Mouse (Mus musculus) midbrain, embryonic 13.5 days (tissue): ENCODE measurements at regions not wholly inside any gene's neighbourhood (a gene's known extent, or its start where the extent isn't known, plus 50 kb on each side); places are given as distances from the start of the nearest gene placed in this dataset.

Source experiments
- ATAC-seq: fragments of 200-750 bp; cut with Nextera tagmentation; 2 replicates; pipeline ENCODE4 v1.8.0; 2017; ENCODE audit warnings: mild to moderate bottlenecking, moderate TSS enrichment, moderate library complexity
- H3K27ac ChIP-seq: fragments of 300-500 bp; sonication (generic); 2 replicates; pipeline ENCODE4 v1.5.1; 2015; ENCODE audit warnings: inconsistent platforms, mild to moderate bottlenecking, moderate library complexity
- H3K27me3 ChIP-seq: fragments of 300-500 bp; sonication (generic); 2 replicates; pipeline ENCODE4 v1.6.1; 2015; ENCODE audit warnings: mild to moderate bottlenecking, inconsistent platforms
- H3K36me3 ChIP-seq: fragments of 300-500 bp; sonication (generic); 2 replicates; pipeline ENCODE4 v1.6.1; 2015; ENCODE audit warnings: mild to moderate bottlenecking, inconsistent platforms
- H3K4me1 ChIP-seq: fragments of 300-500 bp; sonication (generic); replicated peaks from 2 replicates; pipeline ENCODE4 v1.6.1; 2015; ENCODE audit warnings: inconsistent platforms
- H3K4me2 ChIP-seq: fragments of 300-500 bp; sonication (generic); replicated peaks from 2 replicates; pipeline ENCODE4 v1.6.1; 2015; ENCODE audit warnings: moderate library complexity, mild to moderate bottlenecking, inconsistent platforms
- H3K4me3 ChIP-seq: fragments of 300-500 bp; sonication (generic); replicated peaks from 2 replicates; pipeline ENCODE4 v1.5.1; 2015; ENCODE audit warnings: mild to moderate bottlenecking, inconsistent platforms
- H3K9ac ChIP-seq: fragments of 300-500 bp; sonication (generic); replicated peaks from 2 replicates; pipeline ENCODE4 v1.6.1; 2015; ENCODE audit warnings: mild to moderate bottlenecking, inconsistent platforms
- H3K9me3 ChIP-seq: fragments of 300-500 bp; sonication (generic); 2 replicates; pipeline ENCODE4 v1.6.1; 2016; ENCODE audit warnings: mild to moderate bottlenecking, inconsistent platforms
- WGBS: fragments of 180-500 bp; shearing (Covaris S2); methylation state at CpG from one replicate; pipeline ENCODE4 v1.1.7; 2015; 5-methylcytosine and 5-hydroxymethylcytosine counted together

- Histone ChIP-seq H3K9ac (no peak overlapping the region), H3K9me3 (peaks cover 6% of the 10 kb centered on the region; the same call in 1 of the 2 replicates), H3K27ac (no peak overlapping the region), H3K36me3 (no peaks in the 10 kb centered on the region), H3K4me3 (no peak overlapping the region), H3K4me1 (peaks cover 30% of the 10 kb centered on the region), H3K4me2 (no peak overlapping the region), H3K27me3 (peaks cover 8% of the 10 kb centered on the region)
- WGBS, result 67% methylated on average over 9 of the region's 9 CpGs
- no peak for ATAC-seq
These were observed 53.0 kb downstream of the Gadd45g start for GRCm38 (mm10) chr13:51899319-51900042.

DNA sequence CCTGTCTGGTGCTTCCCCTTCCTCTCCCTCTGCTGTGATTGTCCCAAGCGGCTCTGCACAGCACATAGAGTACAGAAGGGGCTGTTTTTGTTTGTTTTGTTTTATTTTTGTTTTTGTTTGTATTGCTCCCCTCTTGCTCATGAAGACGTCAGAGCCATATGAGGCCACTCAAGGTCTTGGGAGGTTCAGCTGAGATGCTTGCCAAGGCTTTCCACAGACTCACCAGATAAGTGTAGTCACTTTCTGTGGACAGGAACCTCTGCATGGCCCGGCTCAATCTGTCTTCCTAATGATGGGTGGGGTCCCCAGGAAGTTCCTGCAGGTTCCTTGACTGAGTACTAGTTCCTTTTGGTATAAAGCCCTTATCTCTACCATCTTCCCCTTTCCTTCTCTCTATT, 53.6 kb downstream of the Gadd45g start:
- no peaks in the 10 kb centered on the region for H3K36me3 ChIP-seq
- H3K9me3 ChIP-seq, result 0 out of 2 replicates have a peak, but pooled peaks cover 1% of the 10 kb centered on the region
- ATAC-seq, result no peak
- H3K27me3 ChIP-seq, result peaks cover 14% of the 10 kb centered on the region
- H3K9ac ChIP-seq, result no peak overlapping the region
- no peak overlapping the region for H3K4me2 ChIP-seq
- H3K4me3 ChIP-seq, result no peak overlapping the region
- H3K4me1 ChIP-seq, result peaks cover 30% of the 10 kb centered on the region
- 89% methylated on average over 3 of the region's 3 CpGs for WGBS
- no peak overlapping the region for H3K27ac ChIP-seq

DNA sequence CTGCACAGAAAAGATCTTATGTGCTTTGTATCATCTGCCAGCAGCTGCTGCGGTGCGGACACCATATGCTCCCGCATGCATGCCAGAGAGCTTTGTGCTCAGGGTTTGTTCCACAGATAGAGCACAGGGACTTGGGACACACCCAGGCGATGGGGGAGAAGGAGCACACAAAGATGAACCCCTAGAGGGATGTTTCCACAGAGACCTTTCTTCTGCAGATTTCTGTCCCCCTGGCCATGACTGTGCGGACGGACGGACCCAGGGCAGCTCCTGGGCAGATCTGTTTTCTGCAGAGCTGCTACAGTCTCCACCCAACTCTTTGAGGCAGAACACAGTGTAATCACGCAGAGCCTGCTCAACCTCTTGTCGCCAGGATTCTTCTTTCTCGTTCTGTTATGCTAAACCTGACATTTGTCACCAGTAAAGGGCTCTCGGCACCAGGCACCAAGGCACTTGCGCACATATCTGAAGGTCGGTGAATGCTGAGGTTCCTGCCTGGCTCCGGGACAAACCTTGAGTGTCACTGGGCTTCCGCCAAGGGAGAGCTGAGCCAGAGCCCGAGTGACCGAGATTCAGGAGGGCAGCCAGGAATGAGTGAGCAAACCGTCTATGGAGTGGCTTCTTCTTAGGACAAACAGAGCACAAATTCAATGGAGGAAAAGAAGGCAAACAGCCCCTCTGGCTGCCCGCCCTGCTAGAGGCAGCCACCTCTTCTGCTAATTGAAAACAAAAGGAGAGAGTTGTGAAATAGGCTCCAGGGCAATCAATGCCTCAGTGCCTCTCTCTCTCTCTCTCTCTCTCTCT, 56.2 kb downstream of the Gadd45g start:
- 27% methylated on average over 19 of the region's 19 CpGs for WGBS
- Histone ChIP-seq H3K27ac (peak overlapping the region; percentile 83), H3K4me2 (peak overlapping the region; percentile 37), H3K27me3 (peaks cover 37% of the 10 kb centered on the region), H3K9me3 (no peaks in the 10 kb centered on the region), H3K36me3 (no peaks in the 10 kb centered on the region), H3K9ac (0 out of 2 replicates have a peak overlapping the region, but pooled peaks have one; percentile 39), H3K4me1 (peaks cover 30% of the 10 kb centered on the region), H3K4me3 (no peak overlapping the region)
- ATAC-seq, result peak; percentile 64

DNA sequence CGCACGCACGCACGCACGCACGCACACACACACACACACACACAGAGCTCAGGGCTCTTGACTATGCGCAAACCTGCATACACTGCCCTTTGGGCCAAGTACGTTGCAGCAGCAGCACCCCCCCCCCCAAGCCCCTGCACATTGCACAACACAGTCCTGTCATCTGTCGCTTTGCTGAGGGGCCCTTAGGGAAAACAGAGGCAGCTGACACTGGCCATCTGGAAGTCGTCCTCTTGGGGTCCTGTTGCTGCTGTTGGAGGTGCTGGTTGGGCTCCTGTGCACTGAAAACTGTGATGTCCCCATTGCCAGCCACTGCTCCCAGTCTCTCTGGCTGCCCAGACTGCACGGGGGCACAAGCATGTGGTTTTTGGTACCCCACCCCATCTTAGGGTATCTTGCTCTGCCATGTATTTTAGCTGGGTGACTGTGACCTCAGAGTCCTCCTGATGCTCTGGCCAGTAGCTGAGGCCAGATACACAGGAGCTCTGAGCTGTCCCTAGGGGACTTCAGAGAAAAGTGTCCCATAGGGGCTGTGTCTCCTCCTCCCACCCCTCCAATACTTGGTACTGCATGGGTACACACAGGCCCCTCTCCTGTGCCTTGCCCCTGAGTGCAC, 57.0 kb downstream of the Gadd45g start:
- H3K27me3 ChIP-seq, result peaks cover 45% of the 10 kb centered on the region
- peak; percentile 76 for ATAC-seq
- WGBS, result 43% methylated on average over 11 of the region's 11 CpGs
- 0 out of 2 replicates have a peak overlapping the region, but pooled peaks have one; percentile 19 for H3K9ac ChIP-seq
- H3K4me1 ChIP-seq, result peaks cover 30% of the 10 kb centered on the region
- H3K36me3 ChIP-seq, result no peaks in the 10 kb centered on the region
- no peaks in the 10 kb centered on the region for H3K9me3 ChIP-seq
- peak overlapping the region; percentile 37; the same call in 1 of the 2 replicates for H3K4me2 ChIP-seq
- H3K4me3 ChIP-seq, result no peak overlapping the region
- peak overlapping the region; percentile 83 for H3K27ac ChIP-seq

DNA sequence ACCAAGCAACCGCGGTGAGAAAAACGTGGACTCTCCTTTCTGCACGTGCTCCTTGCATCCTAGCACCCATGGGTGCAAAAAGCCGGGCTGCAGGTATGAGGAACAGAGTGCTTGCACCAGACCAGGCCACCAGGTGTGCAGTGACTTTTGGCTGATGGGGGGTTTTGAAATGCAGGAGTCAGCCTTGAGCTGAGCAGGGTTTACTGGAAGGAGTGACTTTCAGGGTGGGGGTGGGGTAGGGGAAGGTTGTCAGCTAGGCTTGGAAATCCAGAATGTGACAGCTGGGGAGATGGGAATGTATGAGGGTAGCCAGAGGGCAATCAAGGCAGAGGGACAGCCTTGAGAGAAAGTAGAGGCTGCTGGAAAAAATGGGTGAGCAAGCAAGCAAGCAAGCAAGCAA, 58.8 kb downstream of the Gadd45g start:
- Histone ChIP-seq H3K9ac (no peak overlapping the region), H3K9me3 (no peaks in the 10 kb centered on the region), H3K4me1 (peaks cover 26% of the 10 kb centered on the region), H3K27ac (no peak overlapping the region), H3K36me3 (no peaks in the 10 kb centered on the region), H3K27me3 (peaks cover 56% of the 10 kb centered on the region), H3K4me2 (no peak overlapping the region), H3K4me3 (no peak overlapping the region)
- WGBS, result 85% methylated on average over 5 of the region's 5 CpGs
- no peak for ATAC-seq

DNA sequence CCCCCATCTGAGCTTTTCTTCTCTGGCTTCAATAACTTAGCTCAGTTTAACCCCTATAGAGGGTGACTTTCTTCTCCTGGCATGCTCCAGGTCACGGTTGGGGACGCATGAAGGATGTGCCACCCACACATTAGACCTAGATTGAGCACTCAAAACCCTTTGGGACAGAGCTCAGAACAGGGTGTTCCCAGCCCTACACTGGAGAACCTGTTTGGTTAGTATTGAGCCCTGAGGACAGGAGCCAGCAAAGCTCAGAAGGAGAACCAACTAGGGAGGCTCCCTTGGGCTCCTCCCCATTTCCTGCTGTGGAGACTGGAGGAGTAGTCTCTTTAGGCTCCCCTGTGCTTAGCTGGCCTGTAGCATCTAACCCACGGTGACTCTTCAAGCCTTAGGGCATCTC, 59.6 kb downstream of the Gadd45g start:
- no peak for ATAC-seq
- Histone ChIP-seq H3K27me3 (peaks cover 53% of the 10 kb centered on the region), H3K9ac (no peak overlapping the region), H3K9me3 (no peaks in the 10 kb centered on the region), H3K4me1 (peaks cover 26% of the 10 kb centered on the region), H3K36me3 (no peaks in the 10 kb centered on the region), H3K4me3 (no peak overlapping the region), H3K4me2 (no peak overlapping the region), H3K27ac (no peak overlapping the region)
- 81% methylated on average over 3 of the region's 3 CpGs for WGBS

GRCm38 (mm10) chr13:51908514-51908913, 62.0 kb downstream of the Gadd45g start:
- H3K4me1 ChIP-seq, result peaks cover 11% of the 10 kb centered on the region
- H3K4me2 ChIP-seq, result no peak overlapping the region
- H3K27me3 ChIP-seq, result peaks cover 77% of the 10 kb centered on the region
- WGBS, result 85% methylated on average over 7 of the region's 7 CpGs
- no peaks in the 10 kb centered on the region for H3K9me3 ChIP-seq
- no peaks in the 10 kb centered on the region for H3K36me3 ChIP-seq
- no peak overlapping the region for H3K27ac ChIP-seq
- H3K4me3 ChIP-seq, result no peak overlapping the region
- no peak for ATAC-seq
- no peak overlapping the region for H3K9ac ChIP-seq

DNA sequence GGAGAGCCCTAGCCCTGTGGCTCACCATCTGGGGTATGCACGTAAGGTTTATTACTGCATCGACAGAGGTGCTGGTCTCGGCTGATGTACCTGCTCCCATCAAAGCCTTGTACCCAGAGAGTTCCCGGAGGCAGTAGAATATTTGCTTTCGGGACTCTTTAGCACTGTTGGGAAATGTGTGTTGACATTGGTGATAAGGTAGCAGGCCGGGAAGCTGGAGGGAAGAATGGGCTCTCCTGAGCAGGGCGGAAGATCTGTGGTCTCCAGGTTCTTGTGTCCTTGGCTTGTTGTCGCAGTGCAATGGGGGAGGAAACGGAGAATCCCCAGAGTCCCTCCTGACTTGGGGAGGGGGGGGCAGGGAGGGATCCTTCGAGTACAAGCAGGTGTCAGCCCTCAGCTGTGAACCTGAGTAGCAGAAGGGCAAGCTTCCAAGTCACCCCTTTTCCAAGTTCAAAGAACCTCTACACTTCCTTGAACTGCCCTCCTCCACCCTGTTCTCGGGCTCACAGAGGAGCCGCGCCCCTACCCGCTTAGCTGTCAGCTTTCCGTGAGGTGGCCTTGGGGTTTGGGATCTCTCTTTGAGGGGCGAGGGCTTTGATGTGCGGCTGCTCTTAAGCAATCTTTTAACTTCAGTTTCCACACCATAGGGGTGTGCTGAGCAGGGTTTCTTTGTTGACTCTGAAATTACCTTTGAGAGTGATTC, 65.0 kb downstream of the Gadd45g start:
- H3K4me1 ChIP-seq, result 0 out of 2 replicates have a peak, but pooled peaks cover 5% of the 10 kb centered on the region
- no peaks in the 10 kb centered on the region for H3K36me3 ChIP-seq
- no peak overlapping the region for H3K4me3 ChIP-seq
- no peak overlapping the region for H3K27ac ChIP-seq
- peaks cover 83% of the 10 kb centered on the region for H3K27me3 ChIP-seq
- H3K9me3 ChIP-seq, result no peaks in the 10 kb centered on the region
- 0 out of 2 replicates have a peak, but pooled peaks have one; percentile 43 for ATAC-seq
- WGBS, result 59% methylated on average over 17 of the region's 17 CpGs
- H3K9ac ChIP-seq, result no peak overlapping the region
- no peak overlapping the region for H3K4me2 ChIP-seq

- Histone ChIP-seq H3K27ac (no peak overlapping the region), H3K4me3 (no peak overlapping the region), H3K9me3 (no peaks in the 10 kb centered on the region), H3K27me3 (peaks cover 83% of the 10 kb centered on the region), H3K9ac (no peak overlapping the region), H3K36me3 (no peaks in the 10 kb centered on the region), H3K4me2 (no peak overlapping the region), H3K4me1 (peaks cover 13% of the 10 kb centered on the region)
- ATAC-seq, result no peak
- WGBS, result 82% methylated on average over 5 of the region's 5 CpGs
These were observed 66.0 kb downstream of the Gadd45g start for GRCm38 (mm10) chr13:51912477-51912876.

GRCm38 (mm10) chr13:51912994-51913393, 66.5 kb downstream of the Gadd45g start:
- ATAC-seq, result no peak
- Histone ChIP-seq H3K4me1 (peaks cover 18% of the 10 kb centered on the region), H3K9ac (no peak overlapping the region), H3K36me3 (no peaks in the 10 kb centered on the region), H3K27ac (no peak overlapping the region), H3K4me3 (no peak overlapping the region), H3K27me3 (peaks cover 83% of the 10 kb centered on the region), H3K9me3 (no peaks in the 10 kb centered on the region), H3K4me2 (no peak overlapping the region)
- WGBS, result 93% methylated on average over 3 of the region's 3 CpGs

GRCm38 (mm10) chr13:51916666-51917240, 70.3 kb downstream of the Gadd45g start:
- Histone ChIP-seq H3K36me3 (no peaks in the 10 kb centered on the region), H3K9me3 (no peaks in the 10 kb centered on the region), H3K4me1 (peaks cover 50% of the 10 kb centered on the region), H3K9ac (no peak overlapping the region), H3K4me2 (0 out of 2 replicates have a peak overlapping the region, but pooled peaks have one; percentile 0), H3K27ac (peak overlapping the region; percentile 84), H3K27me3 (peaks cover 68% of the 10 kb centered on the region), H3K4me3 (no peak overlapping the region)
- no peak for ATAC-seq
- WGBS, result 28% methylated on average over 15 of the region's 15 CpGs
